Mouse (Mus musculus) heart, adult 18-20 months (tissue): ENCODE data around the gene Gm45783. TPM values are rescaled to one million over a fixed set of nuclear protein-coding genes. Genes with fewer than 3 reads are reported as not detected.
"Not testable (repeated sequence)": the region's sequence is repeated elsewhere in the genome, so short reads cannot be mapped to it uniquely, and the experiment has no call there.

ENCODE experiments used
- DNase-seq, 2 experiments: peaks; one replicate each; pipeline ENCODE4 v3.0.0; 2021 to 2022; ENCODE audit warnings: mixed read lengths in 1 of 2
- long read RNA-seq, 2 experiments: library from polyadenylated mRNA; stranded (forward); transcript quantifications; one replicate each; pipeline ENCODE4 v2.0.0; 2021
- microRNA-seq, 2 experiments: library from miRNA; unstranded; fragments of <30 nt; microRNA quantifications; one replicate each; pipeline ENCODE4 v1.2.0; 2022
- total RNA-seq, 2 experiments: library from RNA; stranded (reverse); gene quantifications; 2 replicates each; pipeline ENCODE4 v1.2.3; 2021

The Gm45783 gene
- not detected for total RNA-seq
- long read RNA-seq, experiment 1 = 0 reads
- long read RNA-seq, experiment 2 = 0 reads

DNA sequence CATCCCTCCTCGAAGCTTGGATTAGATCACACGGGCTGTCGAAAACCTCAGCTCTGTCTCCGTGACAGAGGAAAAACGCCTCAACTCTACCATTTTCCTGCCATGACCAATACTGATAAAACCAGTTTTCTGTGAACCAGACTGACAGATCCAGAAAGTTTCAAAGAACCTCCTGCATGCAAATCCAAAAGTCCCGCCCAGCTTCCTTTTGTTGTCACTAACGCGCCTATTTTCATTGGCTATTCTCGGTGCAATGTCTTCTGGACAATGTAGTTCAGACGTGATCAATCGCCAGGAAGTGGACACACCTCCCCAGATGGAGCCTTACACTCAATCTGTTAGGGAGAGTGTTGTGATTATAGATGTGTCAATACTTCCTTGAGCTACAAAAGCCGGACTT lies at the start of gene Gm45783:
Gm45783 (minus strand) TSS at position 143 of the 400 bp plus-strand sequence.
- peak in 1 of 2 experiments; percentile 24 for DNase-seq

DNA sequence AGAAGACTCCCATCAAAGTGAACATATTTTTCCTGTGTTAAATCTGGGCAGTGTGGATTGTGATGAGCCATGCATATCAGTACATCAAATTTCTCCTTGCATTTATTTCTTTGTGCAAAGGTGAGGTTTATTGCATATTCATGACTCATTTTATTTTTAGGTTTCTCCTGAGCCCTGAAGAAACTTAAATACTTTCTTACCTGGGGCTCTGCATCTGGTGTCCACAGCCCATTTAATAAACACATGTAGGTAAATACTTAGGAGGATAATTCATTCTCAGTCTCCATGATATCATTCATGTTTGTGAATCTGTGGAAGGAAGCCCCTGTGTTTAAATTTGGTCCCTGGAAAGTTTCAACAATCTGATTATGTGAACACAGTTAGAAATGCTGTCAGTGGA lies 25.2 kb upstream of the Gm45783 start, which contains the start of gene Vmn2r31:
Vmn2r31 (minus strand) TSS at position 101 of the 400 bp plus-strand sequence.
- DNase-seq = not testable (repeated sequence)

DNA sequence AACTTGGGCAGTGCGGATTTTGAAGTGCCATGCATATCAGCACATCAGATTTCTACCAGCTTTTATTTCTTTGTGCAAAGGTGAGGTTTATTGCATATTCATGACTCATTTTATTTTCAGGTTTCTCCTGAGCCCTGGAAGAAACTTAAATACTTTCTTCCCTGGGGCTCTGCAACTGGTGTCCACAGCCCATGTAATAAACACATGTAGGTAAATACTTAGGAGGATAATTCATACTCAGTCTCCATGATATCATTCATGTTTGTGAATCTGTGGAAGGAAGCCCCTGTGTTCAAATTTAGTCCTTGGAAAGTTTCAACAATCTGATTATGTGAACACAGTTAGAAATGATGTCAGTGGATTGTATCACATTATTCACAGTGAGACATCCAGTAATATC lies 36.9 kb downstream of the Gm45783 start, which contains the start of gene Vmn2r30:
Vmn2r30 (minus strand) TSS at position 101 of the 400 bp plus-strand sequence.
- DNase-seq = not testable (repeated sequence)

GRCm38 (mm10) chr7:7295595-7295994 lies 78.8 kb downstream of the Gm45783 start:
- peak; percentile 58 to 75 for DNase-seq

Small RNA genes within 50 kb of the gene (microRNA-seq; reads per million reads assigned to microRNA genes)
- 4.2 to 7.3 reads per million in 2 experiments for gene Mir5620

Other genes with a start within 250 kb of the Gm45783 start
- gene Zfp773, start 237.8 kb downstream of the Gm45783 start, total RNA-seq = under 1 TPM; 0.37 to 0.51 TPM
- 1 to 10 TPM; 1.7 to 2.0 TPM for gene Zfp418, start 203.2 kb downstream of the Gm45783 start, total RNA-seq
- 1 to 10 TPM; 1.8 to 2.0 TPM for gene Zfp772, start 164.6 kb downstream of the Gm45783 start, total RNA-seq
- gene Vmn2r29, start 127.2 kb downstream of the Gm45783 start, total RNA-seq = under 1 TPM in 1 of 2 experiments, not detected in 1; 0.26 TPM
- 1 to 10 TPM; 1.8 to 2.3 TPM for gene Gm45844, start 96.3 kb downstream of the Gm45783 start, total RNA-seq
- gene Clcn4, start 73.7 kb downstream of the Gm45783 start, total RNA-seq = 10 to 100 TPM; 53.4 to 57.5 TPM
- not detected for gene Vmn2r30, start 37.0 kb downstream of the Gm45783 start, total RNA-seq
- gene Vmn2r31, start 25.1 kb upstream of the Gm45783 start, total RNA-seq = not detected
- gene Vmn2r32, start 105.4 kb upstream of the Gm45783 start, total RNA-seq = not detected
- gene Vmn2r33, start 192.2 kb upstream of the Gm45783 start, total RNA-seq = not detected